Mouse (Mus musculus): ENCODE data around the gene Ufsp1.
"Not testable (repeated sequence)": the region's sequence is repeated elsewhere in the genome, so short reads cannot be mapped to it uniquely, and the experiment has no call there.

Ufsp1 gene

DNA sequence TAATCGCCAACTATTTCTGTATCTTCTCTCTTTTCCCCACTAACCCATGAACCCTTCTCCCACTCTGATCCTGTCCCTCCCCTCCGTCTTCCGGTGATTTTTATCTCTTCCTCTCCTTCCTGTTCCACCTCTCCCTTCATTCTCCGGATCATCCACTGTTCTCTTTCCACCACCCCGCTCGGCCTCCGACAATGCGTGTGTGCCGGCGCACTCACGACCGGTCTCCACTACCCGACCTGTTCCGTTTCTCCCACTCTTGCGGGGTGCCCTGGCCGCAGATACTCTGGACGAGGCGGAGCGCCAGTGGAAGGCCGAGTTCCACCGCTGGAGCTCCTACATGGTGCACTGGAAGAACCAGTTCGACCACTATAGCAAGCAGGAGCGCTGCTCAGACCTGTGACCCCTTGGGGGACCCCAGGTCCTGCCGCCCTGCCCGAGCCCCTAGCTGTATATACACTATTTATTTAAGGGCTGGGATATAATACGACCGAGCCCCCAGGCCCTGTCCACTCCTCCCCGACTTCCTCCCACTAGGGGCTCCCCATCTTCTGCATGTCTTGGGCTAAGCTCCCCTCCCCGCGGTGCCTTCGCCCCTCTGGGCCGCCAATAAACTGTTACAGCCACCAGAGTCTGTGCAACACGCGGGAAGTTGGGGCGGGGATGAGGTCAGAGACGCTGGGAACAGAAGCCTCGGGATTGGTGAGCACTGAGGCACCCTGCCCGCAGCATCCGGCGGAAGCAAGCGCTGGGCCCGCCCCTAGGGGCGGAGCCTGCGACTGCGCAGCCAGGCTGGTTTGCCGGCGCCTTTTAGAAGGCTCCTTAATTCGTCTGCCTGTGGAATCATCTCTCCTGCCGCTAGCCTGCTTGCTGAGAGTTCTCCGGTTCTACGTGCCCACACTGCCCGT lies at the start of gene Ufsp1:
Ufsp1 (plus strand) TSS at position 791 of the 905 bp plus-strand sequence.
- peak; percentile 95 for DNase-seq (ENCODE audit: low read depth)

DNA sequence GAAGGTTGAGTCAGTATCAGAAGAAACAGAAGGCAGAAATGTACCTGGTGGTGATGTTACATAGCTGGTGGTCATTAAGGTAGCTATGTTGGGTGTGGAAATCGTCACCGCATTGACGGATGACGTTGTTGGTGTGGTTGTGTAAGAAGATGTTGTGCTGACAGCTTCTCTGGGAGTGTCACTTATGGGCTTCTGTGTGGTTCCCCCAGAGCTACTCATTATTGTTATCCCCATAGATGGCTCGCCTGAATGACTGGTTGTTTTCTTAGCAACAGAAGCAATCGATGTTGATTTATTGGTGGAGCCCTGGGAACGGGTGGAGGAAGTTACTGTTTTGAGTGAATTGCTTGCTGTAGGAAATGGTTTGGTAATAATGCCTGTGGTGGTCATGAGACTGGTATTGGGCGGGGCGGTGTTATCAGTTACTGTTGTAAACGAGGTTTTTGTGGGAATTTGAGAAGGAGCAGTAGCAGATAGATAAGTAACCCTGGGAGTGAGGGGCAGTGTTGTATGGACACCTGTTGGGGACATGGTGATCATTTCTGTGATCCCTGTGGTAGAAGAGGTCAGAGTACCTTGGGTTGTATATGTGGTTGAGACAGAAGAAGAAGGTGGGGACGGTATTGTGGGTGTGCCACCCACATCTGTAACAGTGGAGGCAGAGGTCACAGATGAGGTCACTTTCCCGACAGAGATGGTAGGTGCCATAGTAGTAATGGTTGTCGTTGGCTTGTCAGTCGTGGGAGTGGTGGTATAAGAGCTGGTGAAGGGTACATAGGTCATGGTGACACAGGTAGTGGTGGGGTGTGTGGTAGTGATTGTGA lies 30.3 kb upstream of the Ufsp1 start:
- no peak for DNase-seq (ENCODE audit: low read depth)

DNA sequence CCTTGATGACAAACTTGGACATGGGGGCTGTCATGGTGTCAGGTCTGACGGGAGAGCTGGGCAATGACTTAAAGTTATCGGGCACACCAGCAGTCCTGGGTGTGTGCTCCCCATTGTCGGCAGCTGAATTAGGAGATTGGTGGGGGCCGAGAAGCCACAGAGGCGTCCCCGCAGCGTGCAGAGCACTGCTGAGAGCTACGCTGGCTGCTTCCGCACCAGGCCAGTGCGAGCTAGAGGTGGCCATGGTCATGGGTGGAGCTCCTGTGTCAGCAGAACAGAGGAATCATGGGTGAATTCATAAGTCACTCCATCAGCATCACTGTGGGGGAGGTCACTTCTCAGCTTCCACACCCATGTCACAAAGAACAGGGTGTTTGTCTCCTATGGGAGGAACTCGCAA lies 29.6 kb upstream of the Ufsp1 start:
- DNase-seq (ENCODE audit: low read depth): no peak

DNA sequence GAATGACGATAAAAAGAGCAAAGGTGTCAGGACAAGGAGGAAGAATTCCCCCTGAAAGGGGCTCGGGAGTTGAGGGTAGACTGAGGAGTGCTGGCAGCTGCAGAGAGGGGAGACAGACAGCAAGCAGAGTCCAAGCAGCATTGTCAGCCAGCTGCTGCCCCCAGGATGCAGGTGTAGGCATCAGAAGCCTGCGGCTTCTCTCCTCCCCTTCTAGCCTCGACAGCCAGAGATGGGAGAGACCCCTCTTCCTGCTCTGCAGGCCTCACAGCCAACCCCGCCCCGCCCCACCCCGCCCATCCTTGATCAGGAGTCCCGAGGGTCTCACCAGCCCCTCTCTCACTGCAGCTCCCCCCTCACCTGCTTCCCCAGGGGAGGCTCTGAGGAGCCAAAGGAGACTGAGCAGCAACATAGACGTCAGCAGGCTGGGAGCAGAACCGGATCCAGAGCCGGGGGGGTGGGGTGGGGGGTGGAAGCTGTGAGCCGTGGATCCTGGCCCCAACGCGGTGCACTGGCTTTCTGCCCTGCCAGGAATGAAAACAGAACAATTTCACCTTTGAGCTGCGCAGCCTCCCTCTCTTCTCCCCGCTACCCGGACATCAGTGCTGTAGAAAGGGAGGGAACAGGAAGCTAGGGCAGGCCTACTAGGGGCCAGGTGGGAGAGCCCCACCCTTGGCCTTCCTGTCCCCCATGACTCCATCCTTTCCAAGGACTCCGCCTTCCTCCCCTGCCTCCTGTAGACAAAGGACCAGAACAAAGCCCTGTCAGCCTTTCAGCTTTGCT lies 26.1 kb upstream of the Ufsp1 start:
- no peak for DNase-seq (ENCODE audit: low read depth)

DNA sequence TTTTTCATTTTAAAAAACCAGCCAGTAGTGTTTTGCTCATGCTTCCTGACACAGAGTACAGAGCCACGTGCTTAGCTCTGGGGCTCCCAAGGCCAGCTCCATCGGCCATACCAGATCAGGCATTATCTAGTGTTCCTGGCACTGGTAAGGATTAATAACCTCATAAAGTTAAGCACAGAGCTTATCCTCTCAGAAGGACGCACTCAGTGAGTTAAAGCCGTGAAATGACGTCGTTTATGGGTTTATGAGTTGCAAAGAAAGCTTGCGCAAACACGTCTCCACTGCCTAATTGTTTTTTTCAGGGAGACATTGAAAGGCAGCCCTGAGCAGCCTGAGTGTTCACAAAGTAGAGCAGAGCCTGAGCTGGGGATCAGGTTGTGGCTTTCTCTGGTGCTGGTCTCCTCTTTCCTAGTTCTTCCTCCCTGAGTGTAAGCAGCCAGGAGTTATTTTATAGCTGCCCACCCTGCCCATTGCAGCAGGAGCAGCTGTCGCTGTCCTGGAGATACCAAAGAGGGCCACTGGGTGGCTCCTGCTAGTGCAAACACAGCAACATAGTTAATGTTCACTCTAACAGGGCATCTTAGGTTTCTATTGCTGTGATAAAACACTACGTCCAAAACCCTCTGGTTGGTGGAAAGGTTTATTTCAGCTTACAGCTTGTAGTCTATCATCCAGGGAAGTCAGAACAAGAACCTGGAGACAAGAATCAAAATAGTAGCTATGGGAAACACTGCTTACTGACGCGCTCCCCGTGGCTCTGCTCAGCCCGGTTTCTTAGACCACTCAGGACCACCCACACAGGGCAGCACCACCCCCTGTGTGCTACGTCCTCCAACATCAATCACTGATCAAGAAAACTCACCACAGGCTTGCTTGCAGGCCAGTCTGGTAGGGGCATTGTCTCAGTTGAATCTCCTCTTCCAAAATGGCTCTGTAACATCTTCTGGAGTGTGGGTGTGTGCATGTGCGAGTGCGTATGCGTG lies 16.8 kb upstream of the Ufsp1 start:
- DNase-seq (ENCODE audit: low read depth): no peak

DNA sequence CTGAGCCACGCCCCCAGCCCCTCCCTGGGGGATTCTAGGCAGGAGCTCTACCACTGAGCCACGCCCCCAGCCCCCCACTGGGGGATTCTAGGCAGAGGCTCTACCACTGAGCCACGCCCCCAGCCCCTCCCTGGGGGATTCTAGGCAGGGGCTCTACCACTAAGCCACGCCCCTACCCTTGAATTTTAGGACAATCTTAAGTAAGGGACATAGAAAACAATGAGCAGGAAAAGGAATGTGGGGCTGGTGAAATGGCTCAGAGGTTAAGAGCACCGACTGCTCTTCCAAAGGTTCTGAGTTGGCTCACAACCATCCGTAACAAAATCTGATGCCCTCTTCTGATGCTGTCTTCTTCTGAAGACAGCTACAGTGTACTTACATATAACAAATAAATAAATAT lies 10.0 kb upstream of the Ufsp1 start:
- not testable (repeated sequence) for DNase-seq (ENCODE audit: low read depth)

DNA sequence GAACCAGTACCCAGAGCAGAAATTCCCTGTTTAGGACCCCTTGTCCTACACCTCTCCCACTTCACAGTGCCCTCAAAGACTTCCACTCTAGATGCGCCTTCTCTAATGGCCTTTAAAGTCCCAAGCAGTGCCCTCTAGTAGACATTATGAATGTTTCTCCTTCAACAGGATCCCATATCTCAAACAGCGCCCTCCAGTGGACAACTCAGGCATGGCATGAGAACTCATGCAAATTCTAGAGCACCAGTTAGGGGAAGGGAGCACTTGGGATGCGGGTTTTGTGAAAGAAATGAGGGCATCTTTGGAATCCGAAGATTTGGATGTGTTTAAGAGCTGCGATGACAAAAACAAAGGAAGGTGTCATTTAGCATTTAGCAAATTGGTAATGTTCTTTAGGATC lies 9.4 kb upstream of the Ufsp1 start:
- DNase-seq (ENCODE audit: low read depth): peak; percentile 86

DNA sequence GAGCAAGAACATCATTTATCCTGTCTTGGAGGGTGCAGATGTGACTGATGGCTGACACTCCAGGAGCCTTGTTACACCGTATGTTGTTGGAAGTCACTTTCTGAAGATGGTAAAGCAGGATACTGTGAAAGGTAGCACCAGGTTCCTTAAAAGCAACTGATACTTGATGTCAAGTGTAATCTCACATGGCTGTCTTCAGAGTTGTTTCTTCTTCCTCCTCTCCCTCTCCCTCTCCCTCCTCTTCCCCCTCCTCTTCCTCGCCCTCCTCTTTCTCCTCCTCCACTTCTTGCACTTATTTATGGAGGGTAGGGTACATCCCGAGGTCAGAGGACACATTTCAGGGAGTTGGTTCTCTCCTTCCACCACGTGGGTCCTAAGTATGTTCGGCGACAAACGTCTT lies 8.4 kb upstream of the Ufsp1 start:
- DNase-seq (ENCODE audit: low read depth): no peak

DNA sequence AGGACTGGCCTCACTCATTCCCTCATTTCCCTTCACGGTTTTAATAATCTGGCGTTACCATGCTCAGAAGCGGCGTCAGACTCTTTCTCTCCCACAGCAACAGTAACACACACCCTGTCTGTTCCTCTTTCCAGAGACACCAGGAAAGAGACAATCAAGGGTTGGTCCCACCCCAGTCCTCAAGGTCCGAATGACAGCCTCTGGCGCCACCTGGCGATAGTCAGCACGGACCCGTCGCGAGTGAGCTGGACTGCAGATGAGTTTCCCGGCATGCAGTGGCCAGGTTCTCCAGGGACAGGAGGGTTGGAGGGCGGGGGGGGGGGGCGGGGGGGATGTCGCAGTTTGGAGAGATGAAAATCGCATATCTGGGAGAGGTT lies 7.8 kb upstream of the Ufsp1 start:
- peak; percentile 83 for DNase-seq (ENCODE audit: low read depth)

DNA sequence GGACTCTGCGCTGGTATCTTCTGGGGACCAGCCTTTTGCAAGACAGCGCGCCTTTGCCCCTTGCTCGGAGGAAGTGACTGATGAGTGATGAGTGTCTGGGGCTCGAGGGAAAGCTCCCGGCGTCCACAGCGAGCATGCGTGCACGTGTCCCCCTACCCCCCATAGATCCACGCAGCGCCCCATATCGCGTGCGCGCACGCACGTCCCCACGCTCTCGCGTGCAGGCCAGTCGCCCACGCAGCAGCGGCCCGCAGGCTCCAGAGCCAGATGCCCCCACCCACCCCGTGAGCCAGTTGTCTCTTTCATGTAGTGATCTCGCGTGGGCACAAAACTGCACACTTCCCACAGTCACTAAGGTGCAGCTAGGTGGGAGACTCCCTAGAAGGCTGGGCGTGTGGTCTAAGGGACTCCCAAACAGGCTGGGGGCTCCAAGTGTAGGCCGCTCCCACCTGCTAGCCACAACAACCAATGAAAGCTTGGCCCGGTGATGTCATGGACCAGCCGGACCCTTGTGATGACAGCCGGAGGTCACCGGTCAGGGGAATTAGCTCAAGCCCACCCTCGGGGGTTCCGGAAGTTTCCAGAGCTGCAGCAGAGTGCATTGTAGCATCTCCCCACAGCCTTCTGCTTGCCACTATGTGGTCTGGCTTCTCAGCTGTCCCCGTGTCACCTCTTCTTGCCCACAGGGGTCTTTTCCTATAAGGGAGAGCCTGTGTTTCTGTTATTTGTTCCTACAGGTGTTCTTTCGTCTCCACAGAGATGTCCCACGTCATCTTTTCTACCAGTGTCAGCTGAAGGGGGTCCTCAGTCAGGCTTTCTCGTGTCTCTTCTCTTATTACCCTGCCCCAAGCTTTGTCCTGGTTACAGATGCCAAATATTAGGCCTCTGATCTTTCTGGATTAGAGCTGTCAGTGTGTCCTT lies 7.1 kb upstream of the Ufsp1 start, which contains the start of gene Ache:
Ache (plus strand) TSS at position 488 of the 921 bp plus-strand sequence.
- DNase-seq (ENCODE audit: low read depth): peak; percentile 59

DNA sequence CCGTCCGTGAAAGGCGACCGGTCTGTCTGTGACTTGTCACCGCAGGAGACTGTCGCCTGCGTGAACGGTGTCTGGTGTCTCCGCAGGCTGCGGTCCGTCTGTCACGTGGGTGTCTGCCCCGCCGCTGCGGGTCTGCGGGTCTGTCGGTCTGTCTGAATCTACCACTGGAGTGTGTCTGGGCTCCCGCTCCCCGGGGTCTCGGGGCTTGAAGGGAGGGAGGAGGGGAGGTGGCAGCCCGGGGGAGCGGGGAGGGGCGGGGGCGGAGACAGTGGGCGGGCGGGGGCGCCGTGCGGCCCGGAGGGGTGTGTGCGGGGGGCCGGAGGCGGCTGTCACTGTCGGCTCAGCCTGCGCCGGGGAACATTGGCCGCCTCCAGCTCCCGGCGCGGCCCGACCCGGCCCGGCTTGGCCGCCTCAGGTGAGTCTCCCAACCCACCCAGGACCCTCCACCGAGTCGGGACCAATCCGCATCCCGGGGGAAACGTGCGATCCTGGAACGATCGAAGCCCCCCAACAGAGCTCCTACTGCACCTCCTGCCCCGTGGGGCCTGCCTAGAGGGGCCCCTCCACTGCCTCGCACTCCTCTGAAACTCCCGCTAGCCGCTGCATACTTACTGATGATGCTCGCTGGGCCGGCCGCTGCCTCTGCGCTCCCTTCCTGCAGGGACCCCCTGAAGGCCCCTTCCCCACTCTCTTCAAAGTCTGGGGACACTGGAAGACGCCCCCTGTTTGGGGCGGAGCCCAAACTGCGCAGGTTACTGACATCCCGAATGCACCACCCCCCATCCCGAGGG lies 6.3 kb upstream of the Ufsp1 start:
- DNase-seq (ENCODE audit: low read depth): peak; percentile 38

DNA sequence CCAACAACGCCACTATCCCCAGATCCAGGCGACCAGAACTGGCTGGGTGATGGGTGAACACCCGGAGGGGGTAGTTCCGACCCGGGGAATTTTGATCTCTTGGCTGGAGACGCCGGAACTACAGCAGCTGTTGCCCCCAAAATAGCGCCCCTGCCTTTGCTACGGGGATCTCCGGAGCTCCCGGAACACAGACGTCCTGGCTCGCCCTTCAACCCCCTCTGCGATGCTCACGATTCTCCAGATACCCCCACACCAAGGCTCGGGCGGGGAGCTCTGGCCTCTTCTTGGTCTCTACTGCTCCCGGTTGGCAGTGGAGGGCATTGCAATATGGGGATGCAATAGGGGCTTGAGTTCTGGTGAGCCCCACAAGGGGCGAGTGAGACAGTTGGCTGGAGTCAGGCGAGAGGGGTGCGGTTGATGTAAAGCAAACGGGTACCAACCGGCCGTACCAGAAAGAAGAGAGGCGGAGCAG lies 5.4 kb upstream of the Ufsp1 start:
- peak; percentile 45 for DNase-seq (ENCODE audit: low read depth)

DNA sequence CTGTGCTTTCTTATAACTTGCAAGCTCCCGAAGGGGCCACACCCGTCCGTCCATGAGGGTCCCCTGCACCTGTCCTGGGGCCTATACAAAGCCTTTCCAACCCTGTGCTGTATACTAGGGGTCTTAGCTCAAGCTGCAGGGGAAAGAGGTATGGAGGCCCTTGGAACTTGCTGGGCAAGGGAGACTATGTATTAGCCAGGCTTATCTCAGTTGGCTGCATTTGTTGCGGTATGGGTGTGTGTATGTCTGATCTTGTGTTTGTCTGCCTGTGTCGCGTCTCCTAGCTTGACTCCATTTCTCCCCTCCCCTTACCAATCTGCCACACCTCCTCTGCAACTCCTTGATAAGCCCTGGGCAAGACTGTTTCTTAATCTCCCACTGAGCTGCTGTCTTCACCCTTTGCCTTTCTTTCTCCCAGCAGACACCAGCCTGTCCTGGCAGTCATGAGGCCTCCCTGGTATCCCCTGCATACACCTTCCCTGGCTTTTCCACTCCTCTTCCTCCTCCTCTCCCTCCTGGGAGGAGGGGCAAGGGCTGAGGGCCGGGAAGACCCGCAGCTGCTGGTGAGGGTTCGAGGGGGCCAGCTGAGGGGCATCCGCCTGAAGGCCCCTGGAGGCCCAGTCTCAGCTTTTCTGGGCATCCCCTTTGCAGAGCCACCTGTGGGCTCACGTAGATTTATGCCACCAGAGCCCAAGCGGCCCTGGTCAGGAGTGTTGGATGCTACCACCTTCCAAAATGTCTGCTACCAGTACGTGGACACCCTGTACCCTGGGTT lies 4.7 kb upstream of the Ufsp1 start:
- no peak for DNase-seq (ENCODE audit: low read depth)

DNA sequence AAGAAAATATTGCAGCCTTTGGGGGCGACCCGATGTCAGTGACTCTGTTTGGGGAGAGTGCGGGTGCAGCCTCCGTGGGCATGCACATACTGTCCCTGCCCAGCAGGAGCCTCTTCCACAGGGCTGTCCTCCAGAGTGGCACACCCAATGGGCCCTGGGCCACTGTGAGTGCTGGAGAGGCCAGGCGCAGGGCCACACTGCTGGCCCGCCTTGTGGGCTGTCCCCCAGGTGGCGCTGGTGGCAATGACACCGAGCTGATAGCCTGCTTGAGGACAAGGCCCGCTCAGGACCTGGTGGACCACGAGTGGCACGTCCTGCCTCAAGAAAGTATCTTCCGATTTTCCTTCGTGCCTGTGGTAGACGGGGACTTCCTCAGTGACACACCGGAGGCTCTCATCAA lies 3.8 kb upstream of the Ufsp1 start:
- peak; percentile 53 for DNase-seq (ENCODE audit: low read depth)

DNA sequence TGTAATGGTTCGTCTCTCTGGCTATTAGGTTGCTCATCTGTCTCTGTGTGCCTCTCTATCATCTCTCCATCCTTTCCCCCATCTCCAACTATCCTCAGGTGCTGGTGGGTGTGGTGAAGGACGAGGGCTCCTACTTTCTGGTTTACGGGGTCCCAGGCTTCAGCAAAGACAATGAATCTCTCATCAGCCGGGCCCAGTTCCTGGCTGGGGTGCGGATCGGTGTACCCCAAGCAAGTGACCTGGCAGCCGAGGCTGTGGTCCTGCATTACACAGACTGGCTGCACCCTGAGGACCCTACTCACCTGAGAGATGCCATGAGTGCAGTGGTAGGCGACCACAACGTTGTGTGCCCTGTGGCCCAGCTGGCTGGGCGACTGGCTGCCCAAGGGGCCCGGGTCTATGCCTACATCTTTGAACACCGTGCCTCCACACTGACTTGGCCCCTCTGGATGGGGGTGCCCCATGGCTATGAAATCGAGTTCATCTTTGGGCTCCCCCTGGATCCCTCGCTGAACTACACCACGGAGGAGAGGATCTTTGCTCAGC lies 3.0 kb upstream of the Ufsp1 start:
- DNase-seq (ENCODE audit: low read depth): no peak

DNA sequence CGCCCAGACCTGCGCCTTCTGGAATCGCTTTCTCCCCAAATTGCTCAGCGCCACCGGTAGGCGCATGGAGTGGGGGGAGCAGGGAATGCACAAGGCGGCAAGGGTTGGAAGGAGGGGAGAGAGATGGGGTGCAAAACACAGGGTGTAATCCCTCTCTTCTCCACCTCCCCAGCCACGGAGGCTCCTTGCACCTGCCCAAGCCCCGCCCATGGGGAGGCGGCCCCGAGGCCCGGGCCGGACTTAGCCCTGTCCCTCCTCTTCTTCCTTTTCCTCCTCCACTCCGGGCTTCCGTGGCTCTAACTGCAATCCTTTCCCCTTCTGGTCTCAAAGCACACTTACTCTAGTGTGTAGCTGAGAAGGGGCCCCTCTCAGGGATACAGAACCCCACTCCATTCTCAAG lies 1.1 kb upstream of the Ufsp1 start:
- peak; percentile 65 for DNase-seq (ENCODE audit: low read depth)

DNA sequence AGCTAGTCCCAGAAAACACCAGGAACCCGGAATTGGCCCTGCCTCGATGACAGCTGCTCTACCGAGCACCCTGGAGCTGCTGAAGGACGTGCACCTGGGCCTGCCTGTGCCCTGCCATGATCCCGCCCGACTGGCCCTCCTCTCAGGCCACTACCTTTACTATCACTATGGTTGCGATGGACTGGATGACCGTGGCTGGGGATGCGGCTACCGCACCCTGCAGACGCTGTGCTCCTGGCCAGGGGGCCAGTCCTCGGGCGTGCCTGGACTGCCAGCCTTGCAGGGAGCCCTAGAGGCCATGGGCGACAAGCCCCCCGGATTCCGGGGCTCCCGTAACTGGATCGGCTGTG lies 290 bp downstream of the Ufsp1 start:
- no peak for DNase-seq (ENCODE audit: low read depth)

DNA sequence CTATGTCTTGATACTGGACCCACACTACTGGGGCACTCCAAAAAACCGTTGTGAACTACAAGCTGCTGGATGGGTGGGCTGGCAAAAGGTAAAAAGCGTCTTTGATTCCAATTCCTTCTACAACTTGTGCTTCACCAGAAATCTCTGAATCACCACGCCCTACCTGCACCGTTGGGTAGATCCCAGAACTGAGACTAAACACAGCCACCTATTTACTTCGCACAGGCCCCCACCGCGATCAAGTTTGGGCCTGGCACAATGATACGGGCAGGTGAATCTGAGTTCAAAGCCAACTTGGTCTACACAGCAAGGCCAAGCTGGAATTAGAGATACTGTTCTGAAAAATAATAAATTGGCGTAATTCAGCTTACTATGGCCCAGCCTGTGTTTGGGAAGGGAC lies 867 bp downstream of the Ufsp1 start:
- DNase-seq (ENCODE audit: low read depth): no peak

All from naive thymus-derived CD4-positive, alpha-beta T cell, adult 2 months (primary cell).